Mouse (Mus musculus): ENCODE measurements around the gene S100a1.

The S100a1 gene

GRCm38 (mm10) chr3:90508950-90509746 lies 5.0 kb downstream of the S100a1 start, which contains the start of gene Chtop:
Gene Chtop, minus strand, starts transcription at chr3:90509498.
- peak; percentile 99 for DNase-seq

DNA sequence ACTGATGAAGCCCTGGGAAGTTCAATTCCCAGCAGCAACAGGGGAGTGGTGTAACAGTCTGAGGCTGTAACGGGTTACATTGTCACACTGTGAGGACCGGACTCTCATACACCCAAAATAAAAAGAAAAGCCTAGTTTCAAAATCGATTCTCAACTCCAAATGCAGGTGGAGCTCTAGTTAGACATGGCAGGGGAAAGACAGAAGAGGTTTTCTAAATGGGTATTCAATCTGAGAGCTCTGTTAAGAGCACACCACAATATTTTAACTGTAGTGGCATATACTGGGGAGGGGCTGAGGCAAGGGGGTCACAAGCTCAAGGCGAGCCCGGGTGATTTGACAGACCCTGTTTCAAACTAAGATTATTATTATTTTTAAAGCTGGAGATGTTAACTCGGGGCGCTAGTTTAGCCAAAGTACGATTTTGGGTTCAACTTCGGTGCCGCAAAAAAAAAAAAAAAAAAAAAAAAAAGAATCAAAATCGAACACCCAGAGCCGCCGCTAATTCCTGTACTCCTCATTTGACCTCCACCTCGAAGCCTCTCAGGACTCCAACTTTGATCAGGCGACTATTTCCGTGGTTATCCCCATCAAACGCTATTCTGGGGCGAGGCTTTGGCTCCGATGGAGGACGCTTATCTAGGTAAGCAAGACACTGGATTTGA lies 5.8 kb downstream of the S100a1 start:
- no peak for DNase-seq

DNA sequence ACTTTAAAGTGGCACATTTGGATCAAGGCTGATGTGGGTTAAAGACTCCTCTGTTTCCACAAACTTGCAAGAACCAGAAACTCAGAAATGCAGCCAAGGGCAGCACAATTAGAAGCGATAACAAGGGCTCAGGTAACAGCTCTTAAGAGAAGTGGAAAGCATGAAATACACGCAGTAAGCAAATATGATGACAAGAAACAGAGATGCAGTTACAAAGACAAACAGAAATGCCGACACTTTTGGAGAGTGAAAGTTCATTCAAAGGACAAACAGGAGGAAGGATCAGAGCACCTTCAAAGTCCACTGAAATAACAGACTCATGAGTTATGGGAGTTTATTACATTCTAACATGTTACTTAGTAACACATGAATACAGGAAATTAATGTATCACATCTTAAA lies 7.8 kb downstream of the S100a1 start:
- no peak for DNase-seq

- DNase-seq = no peak
These were observed 9.0 kb downstream of the S100a1 start for GRCm38 (mm10) chr3:90505216-90505615.

DNA sequence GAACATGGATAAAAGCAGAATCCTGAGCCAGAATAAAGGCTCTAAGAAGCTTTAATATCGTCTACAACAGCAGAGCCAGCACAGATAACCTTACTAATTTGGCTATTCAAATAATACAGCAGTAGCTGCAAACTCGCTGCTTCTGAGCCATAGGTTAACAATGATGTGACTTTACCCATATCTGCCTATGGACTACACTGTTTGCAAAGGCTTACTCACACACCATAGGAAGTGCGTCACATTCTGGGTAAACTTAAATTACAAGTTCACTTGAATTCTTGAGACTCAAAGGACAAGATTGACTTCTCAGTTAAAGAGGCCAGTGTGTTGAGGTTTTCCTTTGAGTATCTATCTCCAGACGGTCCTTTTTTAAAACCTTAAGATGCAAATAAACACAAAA lies 10.7 kb downstream of the S100a1 start:
- DNase-seq = no peak

DNA sequence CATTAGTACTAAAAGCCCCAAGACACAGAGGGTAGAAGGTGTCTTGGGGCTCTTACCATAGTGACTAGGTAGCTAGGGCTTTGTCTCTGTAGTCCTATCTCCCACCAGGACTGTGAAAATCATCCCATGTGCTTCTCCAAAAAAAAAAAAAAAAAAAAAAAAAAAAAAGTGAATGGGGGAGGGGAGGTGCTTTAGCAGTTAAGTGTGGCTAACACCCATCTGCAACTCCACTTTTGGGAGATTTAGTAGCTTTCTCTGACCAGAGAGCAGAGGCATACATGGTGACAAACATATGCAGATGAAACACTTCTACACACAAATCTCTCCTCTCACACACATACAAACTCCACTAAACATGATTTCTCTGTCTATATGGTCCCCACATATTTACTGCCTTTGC lies 16.6 kb downstream of the S100a1 start:
- DNase-seq = no peak

GRCm38 (mm10) chr3:90495850-90496525 lies 18.2 kb downstream of the S100a1 start:
- no peak for DNase-seq

GRCm38 (mm10) chr3:90493831-90494540 lies 20.2 kb downstream of the S100a1 start:
- DNase-seq = no peak

GRCm38 (mm10) chr3:90491350-90491749 lies 22.8 kb downstream of the S100a1 start:
- no peak for DNase-seq

- DNase-seq = peak; percentile 93
These were observed 23.4 kb downstream of the S100a1 start, which contains the start of gene Snapin for GRCm38 (mm10) chr3:90490696-90491256. Gene Snapin, minus strand, starts transcription at chr3:90491033.

GRCm38 (mm10) chr3:90488576-90488975 lies 25.6 kb downstream of the S100a1 start:
- DNase-seq = no peak

- DNase-seq = no peak
These were observed 27.2 kb downstream of the S100a1 start for GRCm38 (mm10) chr3:90486998-90487397.

DNA sequence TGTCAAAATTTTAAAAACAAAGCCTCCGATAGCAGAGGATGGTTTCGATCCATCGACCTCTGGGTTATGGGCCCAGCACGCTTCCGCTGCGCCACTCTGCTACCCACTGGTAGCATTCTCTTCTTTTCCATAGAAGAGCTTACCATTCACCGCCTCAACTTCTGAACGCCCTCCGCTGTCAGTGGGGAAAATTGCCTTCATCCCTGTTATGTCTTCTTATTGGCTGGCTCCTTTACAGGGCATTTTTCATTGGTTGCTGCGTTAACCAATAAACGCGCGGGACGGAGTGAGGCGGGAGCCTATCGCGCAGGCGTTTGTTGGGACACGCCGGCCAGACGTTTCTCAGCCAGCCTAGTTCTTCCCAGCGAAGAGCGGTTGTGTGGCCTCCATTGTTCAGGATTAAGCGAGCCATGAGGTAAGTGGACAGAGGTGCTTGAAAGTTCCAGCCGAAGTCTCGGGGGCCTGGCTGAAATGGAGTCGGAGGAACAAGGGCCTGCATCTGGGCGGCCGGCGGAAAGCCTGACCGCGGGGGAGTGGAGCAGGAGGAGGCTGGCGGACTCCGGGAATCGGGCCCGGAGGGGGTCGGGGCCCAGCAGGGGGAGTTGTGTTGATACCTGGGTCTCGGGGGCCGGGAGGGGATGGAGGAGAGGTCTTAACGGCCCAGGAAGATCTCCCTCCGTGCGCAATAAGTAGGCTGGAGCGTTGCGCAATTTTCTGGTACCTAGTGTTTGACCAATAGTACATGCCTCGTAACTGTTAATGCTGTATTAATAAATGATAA lies 38.2 kb downstream of the S100a1 start, which contains the start of gene Ilf2:
Gene Ilf2, plus strand, starts transcription at position 296 of the 781 bp plus-strand sequence.
- peak; percentile 95 for DNase-seq

GRCm38 (mm10) chr3:90475151-90475830 lies 38.9 kb downstream of the S100a1 start:
- no peak for DNase-seq

DNA sequence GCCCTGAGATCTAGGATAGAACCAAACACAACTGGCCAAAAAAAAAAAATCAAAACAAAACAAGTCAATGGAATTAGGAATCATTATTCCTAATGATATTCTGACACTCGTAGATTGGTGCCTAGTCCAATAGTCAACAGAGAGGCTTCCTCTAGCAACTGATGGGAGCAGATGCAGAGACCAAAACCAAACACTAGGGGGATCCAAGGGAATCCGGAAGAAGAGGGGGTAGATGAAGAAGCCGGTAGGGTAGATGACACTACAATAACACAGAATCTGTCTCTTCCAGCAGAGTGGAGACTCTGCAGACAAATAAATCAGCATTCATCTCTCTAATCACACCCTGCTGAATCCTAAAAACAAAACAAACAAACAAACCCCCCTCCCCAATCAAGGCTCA lies 42.0 kb downstream of the S100a1 start:
- no peak for DNase-seq

DNA sequence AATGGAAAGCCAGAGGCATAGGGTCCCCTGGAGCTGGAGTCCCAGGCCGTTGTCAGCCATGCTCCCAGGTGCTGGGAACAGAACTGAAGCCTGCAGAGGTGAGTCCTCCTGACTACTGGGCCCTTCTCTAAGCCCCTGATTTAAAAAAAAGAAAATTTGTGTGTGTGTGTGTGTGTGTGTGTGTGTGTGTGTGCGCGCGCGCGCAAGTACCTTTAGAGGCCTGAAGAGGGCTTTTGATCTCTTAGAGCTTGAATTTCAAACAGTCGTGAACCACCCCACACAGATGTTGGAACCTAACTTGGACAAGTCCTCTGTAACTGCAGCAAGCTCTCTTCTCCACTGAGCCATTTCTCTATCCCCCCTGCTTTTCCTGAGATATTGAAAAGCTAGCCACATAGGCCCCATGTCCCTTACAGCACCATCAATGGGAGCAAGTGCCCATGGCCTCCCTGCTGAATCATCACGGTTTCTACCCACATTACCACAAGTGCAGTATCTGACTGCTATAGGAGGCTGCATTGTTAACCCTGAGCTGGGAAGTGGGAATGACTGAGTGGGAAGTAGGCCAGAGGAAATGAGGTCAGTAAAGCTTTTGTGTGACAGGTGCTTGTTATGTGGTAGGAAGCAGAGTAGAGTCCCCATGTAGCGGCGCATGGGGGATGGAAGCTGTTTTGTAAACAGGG lies 46.4 kb downstream of the S100a1 start:
- no peak for DNase-seq

- DNase-seq = peak; percentile 55
These were observed 47.9 kb downstream of the S100a1 start for GRCm38 (mm10) chr3:90466311-90466766.

GRCm38 (mm10) chr3:90465686-90466310 lies 48.4 kb downstream of the S100a1 start, which contains the start of gene Npr1:
Gene Npr1, minus strand, starts transcription at chr3:90465866.
- DNase-seq = peak; percentile 15

DNA sequence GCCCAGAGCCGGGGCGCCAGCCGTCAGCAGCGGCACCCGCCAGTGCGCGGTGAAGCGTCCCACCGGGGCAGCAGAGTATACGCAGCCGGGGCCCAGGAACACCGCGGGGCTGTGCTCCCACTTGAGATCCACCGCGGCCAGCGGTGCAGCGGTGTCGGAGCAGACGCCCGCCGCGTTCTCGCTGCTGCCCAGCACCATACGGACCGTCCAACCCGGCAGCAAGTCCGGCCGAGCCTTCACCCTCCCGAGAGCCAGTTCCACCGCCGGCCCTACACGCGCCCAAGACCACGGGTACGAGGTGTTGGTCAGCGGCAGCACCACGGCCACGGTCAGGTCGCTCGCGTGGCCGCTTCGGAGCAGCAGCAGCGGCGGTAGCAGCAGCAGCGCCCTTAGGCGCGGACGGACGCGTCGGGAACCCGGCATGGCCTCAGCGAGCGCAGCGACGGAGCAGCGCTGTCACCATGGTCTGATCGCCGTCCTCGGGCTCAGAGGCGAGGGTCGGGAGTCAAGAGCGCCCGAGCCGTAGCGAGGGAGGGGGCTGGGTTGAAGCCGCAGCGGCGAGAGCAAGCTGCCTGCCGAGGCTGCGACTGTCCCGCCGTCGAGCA lies 49.0 kb downstream of the S100a1 start:
- DNase-seq = no peak

All from cerebellum, adult 11 months (tissue).